Mouse (Mus musculus): ENCODE data around the gene Tmem19.

Tmem19 gene

DNA sequence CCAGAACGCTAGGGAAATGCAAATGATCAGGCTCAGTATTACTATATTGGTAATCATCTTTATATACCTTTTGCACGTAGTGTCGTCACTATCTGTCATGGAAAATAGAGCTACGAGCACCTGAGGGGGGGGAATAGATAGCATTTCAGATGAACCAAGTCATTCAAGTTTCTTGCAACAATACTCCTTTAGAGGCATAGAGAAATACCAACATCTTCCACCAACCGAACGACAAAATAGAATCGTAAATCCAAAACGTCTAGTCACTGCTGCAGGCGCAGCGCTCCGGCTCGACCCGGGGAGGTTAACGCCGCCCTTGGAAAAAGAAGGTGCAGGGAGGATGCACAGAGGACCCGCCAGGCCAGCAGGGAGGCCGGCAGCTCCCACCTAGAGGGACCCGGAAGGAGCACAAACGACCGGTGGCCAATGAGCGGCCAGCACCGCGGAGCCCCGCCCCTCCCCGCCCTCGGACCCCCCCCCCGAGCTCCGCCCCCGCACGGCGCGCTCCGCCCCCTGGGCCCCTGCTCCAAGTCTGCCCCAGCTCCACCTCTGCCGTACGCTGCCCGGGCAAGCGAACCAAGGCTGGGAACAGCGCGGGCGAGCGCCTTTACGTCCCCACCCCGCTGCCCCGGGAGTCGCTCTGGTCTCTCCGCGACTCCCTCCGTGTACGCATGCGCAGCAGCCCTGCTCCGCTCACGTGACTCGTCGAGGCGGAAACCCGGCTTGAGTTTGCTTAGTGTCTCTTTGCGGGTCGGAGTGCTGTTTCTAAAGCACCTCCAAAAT, at the start of gene Tmem19:
Gene Tmem19 (minus strand): TSS at position 662 of the 783 bp plus-strand sequence.
- DNase-seq (ENCODE audit: low spot score): peak; percentile 96

DNA sequence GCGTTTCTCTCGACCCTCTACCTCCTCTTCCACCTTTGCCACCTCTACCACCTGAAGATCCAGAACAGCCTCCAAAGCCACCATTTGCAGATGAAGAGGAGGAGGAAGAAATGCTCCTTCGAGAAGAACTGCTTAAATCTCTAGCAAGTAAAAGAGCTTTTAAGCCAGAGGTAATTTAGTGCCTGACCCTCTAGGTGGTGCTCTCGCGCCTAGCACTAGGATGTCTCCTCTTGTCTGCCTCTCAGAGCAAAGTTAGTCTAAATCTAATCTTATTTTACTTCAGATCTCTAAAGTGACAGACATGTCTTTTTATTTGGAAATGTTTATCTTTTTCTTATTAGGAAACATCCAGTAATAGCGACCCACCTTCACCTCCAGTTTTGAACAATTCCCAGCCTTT, 44.1 kb upstream of the Tmem19 start:
- DNase-seq (ENCODE audit: low spot score): no peak

DNA sequence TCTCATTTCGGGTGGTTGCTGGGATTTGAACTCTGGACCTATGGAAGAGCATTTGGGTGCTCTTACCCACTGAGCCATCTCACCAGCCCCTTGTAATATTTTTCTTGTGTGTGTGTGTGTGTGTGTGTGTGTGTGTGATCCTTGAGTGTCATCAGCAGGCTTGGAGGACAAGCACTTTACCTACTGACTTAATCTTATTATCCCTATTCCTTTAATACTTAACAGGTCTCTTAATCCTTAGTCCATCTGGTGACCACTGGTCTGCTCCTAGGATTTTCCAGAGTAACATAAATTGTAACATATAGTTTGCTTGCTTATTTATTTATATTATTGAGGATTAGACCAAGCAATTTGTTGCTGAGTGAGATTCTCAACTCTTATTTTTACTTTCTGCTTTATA, 29.6 kb upstream of the Tmem19 start:
- DNase-seq (ENCODE audit: low spot score): no peak

DNA sequence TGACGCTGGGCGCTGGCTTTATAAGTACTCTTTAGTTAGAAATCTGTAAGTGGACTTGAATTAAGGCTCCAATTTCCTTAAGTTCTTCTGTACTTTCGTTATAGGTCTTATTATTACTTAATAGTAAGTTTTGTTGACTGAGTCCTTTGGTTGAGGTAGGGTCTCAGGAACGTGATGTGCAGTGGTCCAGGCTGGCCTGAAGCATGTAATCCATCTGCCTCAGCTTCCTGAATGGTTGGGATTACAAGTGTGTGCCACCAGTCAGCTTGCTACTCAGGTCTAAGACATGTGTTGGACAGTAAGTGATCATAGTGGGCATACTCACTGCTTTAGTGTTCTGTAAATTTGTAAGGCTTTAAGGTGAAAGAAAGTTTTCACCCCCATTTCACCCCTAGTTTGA, 28.8 kb upstream of the Tmem19 start:
- DNase-seq (ENCODE audit: low spot score): no peak

DNA sequence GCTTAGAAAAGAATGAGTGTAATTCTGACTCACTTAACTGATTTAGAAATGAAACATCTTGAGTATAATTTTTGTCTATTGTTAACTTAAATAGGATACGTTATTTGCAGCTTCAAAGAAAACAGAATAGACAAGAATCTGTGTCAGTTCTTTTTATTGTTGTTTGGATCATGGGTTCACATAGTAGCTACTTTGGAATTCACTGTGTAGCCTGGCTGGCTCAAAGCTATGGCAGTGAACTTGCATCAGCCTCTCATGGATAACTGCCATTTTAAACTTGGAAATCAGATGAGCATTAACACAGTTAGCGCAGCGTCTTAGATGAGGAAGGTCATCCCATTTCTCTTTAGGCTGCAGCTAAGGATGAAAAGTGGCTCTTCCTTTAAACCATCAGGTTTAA, 25.6 kb upstream of the Tmem19 start:
- no peak for DNase-seq (ENCODE audit: low spot score)

DNA sequence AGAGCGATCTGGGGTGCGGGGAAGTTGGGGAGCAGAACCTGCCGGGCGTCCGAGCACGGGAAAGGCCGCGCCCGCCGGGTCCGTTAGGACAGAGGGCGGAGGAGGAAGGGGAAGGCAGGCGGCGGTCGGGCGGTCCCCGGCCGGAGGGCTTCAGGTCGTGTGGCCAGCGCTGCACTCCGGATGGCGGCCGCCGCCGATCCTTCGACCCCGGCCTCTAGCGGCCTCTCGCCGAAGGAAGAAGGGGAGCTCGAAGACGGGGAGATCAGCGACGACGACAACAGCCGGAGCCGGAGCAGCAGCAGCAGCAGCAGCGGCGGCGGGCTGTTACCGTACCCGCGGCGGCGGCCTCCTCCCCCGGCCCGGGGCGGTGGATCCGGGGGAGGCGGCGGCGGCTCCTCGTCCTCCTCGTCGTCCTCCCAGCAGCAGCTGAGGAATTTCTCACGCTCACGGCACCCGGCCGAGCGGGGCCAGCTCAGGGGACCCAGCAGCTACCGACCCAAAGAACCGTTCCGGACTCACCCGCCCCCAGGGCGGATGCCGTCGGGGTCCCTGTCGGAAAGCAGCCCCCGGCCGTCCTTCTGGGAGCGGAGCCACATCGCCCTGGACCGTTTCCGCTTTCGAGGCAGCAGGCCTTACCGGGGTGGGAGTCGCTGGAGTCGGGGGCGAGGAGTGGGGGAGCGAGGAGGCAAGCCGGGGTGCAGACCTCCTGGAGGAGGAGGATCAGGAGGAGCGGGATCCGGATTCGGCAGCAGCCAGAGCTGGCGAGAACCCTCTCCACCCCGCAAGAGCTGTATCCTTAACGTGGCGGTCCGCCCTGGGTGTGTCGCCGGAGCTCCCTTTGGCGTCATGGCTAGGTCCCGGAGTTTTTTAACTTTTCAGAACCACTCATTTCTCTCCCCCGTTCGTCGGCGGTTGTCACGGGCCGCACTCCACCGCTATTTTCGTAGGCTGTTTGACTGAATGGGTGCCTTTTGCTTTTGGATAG, 23.0 kb upstream of the Tmem19 start:
- DNase-seq (ENCODE audit: low spot score): peak; percentile 72

DNA sequence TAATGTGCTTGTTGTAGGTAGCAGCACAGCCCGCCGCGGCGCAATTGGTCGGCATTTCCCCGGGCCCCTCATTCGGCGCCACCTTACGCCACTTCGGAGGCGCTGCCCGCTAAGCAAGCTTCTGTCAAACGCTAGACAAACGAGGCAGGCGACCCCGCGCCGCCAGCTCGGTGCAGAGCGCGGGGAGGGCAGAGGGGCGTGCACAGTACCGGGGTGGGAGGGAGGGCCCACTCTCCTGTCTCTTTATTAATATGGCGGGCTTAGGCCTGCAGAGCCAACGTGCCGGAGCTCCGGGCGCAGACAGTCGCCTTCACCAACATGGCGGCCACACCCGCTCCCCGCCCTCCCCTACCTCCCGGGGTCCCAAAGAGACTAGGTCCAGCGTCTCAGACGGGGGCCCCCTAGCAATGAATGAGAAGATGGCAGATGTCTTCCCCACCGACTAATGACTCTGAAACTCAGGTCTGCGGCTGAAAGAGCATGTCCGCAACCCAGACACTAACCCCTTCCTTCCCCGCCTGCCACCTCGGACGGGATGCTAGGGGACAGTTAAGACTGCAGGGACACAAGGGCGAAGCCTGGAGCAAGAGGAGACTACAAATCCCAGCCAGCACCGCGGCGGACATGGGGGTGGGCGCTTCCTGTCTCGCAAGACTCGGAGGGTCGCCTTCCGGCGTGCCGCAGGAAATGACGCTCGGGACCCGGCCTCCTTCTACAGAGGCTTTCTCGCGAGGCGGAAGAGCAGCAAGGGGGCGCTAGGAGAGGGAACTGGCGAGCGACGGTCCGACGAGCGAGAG, 22.1 kb upstream of the Tmem19 start, which contains the start of the genes Thap2 and Zfc3h1:
Gene Thap2 (minus strand): TSS at position 223 of the 797 bp plus-strand sequence.
Gene Zfc3h1 (plus strand): TSS at position 739 of the 797 bp plus-strand sequence.
- DNase-seq (ENCODE audit: low spot score): peak; percentile 99

DNA sequence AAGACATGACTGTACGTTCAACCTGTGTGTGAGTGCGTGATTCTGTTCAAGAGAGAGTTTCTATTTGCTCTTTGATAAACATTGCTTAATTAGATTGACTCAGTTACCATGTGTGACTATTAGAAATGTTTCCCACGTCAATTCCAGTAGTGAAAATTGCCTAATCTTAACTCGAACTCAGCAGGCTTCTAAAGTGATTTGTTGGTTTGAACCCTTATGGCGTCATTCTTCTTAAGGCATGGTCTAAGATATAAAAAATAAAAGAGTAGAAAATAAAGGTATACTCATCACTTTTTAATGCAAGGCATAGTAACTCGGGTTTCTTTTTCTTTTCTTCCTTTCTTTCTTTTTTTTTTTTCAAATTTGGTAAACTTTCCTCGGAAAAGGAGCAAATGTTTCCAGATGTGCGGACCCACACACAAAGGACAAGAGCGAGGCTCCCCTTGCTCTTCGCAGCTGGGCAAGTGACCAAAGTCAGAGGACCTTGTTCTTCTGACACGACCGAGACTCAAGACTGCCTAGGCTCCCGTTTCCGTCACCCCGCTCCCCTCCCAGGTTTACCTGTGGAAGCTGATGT, 21.4 kb upstream of the Tmem19 start:
- DNase-seq (ENCODE audit: low spot score): no peak

DNA sequence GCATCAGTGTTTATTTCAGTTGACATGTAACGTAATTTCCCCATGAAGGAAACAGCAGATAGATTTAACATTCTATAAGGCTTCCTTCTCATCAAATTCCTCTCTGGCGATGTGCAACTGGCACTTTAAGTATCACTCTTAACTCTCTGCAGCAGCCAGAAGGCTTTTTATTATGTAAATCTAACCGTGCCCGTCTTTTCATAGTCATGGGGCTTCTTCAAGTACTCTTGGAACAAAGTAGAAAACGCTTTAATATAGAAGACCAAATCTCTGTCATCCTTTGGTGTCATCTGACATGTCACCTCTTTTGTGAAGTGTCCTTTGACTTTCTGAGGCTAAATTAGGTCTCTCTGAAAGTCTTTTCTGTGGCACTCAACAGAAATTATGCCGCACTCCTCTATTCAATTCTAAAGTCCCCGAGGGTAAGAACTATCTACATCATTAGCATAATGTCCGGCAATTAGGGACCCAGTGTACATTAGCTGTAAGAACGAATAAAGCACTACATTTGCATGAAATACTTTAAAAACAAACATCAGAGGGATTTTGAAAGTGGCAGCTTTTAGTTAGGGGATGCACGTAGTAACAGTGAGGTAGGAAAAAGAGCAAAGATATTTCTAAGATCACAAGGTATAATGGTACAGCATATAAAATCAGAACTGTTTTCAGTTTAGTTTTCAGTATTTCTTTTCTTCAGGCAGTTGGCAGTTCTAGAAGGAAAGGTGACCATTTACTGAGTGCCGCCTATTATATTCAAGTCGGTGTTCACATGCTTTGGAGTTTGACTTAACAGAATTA, 20.7 kb upstream of the Tmem19 start:
- DNase-seq (ENCODE audit: low spot score): no peak

DNA sequence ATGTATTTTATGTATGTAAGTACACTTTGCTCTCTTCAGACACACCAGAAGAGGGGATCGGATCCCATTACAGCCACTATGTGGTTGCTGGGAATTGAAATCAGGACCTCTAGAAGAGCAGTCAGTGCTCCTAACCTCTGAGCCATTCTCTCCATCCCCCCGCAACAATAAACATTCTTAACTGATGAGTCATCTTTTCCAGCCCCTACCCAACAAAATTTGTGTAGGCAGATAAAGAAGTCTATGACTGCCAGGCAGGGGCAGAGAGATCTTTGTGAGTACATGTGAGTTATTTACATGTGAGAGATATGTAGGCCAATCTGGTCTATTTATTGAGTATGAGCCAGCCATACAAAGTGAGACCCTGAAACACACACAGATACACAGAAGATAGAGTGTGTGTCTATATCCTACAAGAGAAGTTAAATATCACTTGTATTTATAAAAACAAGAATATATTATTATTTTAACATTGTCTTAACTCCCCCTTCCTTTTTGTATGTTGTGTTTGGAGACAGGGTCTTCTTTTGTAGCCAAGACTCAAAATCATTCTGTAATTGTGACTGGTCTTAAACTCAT, 19.3 kb upstream of the Tmem19 start:
- DNase-seq (ENCODE audit: low spot score): no peak

DNA sequence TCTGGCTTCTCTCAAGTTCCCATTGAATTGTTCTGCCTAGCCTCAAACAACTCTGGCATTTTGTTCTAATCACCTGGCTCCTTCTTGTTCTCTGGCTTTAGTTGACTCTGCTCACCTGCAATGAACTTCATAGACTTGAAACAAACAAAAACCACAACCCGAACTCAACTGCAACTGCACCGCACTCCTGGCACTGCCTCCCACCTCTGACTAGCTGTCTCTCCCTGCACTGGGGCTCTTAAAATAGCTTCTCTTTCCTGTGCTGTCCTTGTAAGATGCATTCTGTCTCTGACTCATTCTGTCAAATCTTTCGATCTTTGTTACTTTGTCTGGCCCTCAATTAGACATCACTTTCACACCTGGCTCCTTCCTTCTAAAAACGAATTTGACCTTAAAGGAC, 850 bp upstream of the Tmem19 start:
- no peak for DNase-seq (ENCODE audit: low spot score)

DNA sequence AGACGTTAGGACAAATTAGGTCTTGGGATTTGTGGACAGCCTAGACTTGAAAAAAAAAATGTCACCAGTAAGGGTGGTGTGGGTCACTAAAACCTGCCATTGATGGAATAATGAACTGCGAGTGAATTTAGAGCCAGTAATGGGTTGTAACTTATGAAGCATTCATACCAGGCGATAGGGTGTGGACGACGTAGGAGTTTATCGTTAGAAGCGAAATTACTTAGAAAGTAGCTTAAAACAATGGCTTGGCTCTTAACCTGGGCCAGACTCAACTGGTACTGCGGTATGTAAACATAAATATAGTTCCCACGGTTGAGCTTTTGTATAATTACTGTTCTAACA, 293 bp upstream of the Tmem19 start:
- DNase-seq (ENCODE audit: low spot score): no peak

DNA sequence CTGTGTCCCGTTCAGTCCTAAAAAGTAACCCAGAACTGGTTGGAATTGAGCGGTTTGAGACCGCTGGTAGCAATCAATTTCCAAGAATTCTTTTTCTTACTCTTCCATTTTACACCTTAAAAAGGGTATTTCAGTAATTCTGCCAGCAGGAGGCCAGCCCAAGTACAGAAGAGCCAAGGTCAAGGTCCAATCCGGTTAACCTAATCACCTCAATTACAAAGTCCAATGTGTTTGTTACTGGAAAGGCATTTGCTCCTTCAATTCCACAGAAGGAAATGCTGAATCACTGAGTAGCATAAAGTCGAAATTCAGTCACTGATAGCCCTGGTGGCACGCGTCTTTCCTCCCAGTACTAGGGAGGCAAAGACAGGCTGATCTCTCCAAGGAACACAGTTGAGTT, 3.2 kb downstream of the Tmem19 start:
- DNase-seq (ENCODE audit: low spot score): no peak

DNA sequence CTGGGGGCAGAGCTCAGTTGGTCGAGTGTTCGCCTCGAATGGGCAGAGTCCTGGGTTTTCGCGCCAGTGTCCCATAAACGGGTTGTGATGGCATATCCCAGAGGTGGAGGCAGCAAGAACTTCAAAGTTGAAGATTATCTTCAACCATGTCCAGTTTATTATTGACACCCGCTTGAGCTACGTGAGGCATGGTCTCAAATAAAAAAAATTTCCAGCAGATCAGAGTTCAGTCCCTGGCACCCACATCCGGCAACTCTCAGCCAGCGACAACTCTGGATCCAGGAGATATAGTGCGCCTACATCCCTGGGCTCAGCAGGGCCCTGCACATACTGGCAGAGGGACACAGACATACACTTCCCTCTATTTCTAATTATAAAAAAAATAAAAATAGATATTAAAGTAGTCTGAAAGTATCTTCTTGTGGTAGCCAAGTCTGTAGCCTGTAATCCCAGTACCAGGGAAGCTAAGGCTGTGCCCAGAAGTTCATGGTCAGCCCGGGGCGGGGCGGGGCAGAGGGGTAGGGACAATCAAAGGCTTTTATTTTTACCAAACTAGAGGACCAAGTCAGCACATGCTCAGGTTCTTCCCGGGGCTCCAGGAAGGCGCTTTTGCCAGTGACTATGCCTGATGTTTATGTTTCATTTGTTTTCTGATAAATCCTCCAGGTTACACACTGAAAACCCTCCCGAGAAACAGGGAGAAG, 3.9 kb downstream of the Tmem19 start:
- DNase-seq (ENCODE audit: low spot score): no peak

DNA sequence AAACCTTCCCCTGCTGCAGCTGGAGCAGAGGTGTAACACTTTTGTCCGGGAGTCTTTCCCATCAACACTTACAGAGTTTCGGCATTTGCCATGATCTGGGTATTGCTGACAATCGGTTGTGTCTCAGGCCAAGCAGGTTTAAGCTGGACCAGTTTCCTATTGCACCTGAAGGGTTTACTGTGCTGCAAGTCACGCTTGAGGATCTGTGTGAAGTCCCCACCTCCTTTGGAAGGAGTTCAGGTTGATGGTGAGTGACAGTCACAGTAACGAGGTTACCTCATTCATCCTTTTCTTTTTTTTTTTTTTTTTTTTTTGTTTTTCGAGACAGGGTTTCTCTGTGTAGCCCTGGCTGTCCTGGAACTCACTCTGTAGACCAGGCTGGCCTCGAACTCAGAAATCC, 6.2 kb downstream of the Tmem19 start:
- DNase-seq (ENCODE audit: low spot score): peak; percentile 35

DNA sequence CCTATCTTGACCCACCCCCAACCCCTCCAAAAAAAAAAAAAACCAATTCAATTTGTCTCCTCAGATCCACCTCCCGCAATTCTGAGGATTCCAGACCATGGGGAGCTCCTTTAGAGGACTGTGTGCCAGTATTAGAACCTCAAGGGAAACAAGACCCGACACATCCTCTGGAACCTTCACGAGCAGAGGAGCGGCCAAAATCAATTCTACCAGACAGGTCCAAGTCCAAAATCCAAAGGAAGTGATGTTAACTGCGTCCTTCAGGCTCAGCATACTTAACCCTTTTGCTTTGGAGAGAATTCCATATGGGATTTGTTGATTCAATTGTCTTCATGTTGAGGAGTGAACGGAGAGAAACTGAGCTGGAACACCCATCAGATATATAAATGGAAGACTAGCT, 7.3 kb downstream of the Tmem19 start:
- no peak for DNase-seq (ENCODE audit: low spot score)

DNA sequence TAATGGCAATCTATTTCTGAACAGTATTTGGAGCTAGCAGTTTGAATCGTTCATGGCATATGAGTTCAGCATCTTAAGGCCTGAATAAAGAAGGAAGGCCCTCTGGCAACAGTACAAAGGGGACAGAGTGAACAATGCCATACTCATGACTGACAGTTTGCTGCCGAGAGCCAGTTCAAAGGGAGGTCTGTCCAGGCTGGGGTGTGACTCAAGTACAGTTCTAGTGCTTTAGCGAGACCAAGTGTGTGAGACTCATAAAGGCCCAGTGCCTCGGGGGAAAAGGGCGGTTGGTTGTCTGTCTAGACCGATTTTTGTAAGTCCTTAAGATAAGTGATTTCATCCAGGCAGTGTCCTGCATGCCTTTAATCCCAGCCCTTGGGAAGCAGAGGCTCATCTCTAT, 7.7 kb downstream of the Tmem19 start:
- DNase-seq (ENCODE audit: low spot score): no peak

DNA sequence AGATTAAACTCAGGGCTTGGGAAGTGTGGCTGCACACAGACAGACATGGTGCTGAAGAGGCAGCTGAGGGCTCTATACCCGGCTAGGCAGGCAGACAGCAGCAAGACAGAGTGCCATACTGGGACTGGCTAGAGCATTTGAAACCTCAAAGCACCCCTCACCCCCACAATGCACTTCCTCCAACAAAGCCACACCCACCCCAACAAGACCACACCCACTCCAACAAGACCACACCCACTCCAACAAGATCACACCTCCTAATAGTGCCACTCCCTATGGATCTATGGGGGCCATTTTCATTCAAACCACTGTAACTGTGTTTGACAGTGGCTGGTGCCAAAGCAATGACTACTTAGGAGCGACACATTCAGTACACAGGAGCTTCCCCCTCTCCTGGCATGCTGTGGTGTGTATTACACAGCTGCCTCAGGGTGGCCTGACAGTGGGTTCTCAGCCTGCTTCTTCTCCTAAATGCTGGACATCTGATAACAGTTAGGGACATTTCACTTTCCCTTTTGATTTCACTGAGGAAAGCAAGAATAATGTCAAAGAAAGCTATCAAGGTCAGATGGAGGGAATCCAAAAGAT, 11.4 kb downstream of the Tmem19 start:
- no peak for DNase-seq (ENCODE audit: low spot score)

DNA sequence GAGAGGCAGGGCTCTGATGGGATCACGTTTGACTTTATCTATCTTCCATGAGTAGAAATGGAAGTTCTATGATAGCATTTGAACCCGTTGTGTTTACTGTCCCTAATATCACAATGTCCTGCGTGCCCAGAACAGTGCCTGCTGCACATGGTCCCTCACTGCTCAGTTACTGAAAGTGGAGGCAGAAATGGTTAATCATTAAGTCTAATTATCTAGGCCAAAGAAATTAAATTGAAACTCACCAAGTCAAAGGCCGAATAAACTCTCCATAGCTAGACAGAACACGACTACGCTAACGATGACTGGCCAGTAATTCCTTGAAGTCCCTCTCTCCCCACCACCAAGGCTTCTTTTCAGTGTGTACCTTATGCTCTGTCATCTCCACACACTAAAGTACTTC, 12.8 kb downstream of the Tmem19 start:
- DNase-seq (ENCODE audit: low spot score): no peak

DNA sequence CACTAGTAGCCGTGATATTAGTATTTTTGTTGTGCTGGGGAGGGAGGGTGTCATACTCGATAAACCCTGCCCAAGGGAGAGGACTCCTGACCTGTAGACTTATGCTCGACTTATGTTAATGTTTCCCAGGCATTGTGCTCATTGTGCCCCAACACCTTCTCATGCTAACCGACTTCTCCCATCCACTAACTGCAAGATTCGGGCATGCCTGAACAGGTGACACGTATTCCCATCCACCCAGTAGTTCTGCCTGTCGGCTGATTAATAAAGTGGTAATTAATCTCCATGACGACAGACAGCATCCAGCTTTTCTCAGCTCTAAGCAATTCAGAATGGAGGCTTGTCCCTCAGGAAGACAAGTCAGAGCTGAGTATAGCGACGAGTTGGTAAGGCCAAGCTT, 13.3 kb downstream of the Tmem19 start:
- no peak for DNase-seq (ENCODE audit: low spot score)

Measured in testis, postnatal 14 days (tissue).